Mouse (Mus musculus): ENCODE data around the gene Hs6st1.

DNA sequence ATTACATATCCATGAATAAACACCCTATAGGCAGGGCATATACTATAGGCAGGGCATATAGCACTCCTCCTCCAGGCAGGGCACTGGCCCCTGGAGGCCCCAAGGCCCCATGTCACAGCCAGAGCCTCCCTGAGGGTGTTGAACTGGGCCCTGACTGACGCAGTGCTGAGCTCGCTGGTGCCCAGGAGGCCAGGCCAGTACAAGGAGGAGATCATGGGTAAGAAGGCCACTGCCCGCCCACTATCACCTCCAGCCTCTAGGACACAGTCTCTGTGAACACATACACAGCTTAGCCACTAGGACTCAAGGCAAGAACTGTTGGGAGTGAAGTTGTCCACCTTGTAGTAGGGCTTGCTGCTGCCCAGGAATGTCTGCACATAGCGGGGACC is 22.5 kb downstream of the Hs6st1 start:
- TF ChIP-seq E2F4 (IDR thresholded peaks at IDR 0.05; ENCODE audit: insufficient read depth) (no peak), POLR2A (IDR thresholded peaks at IDR 0.05; ENCODE audit: insufficient read length, low read depth) (no peak), USF1 (IDR thresholded peaks at IDR 0.05; ENCODE audit: low read depth) (no peak)

All from myocyte (in vitro differentiated cells).